Mouse (Mus musculus) heart, adult 18-20 months (tissue): ENCODE results near the gene Asb14. TPM values are rescaled to one million over a fixed set of nuclear protein-coding genes. Genes with fewer than 3 reads are reported as not detected.
A peak's percentile ranks its signal among the peaks of the same experiment; 100 is the strongest.
"Not testable (repeated sequence)": the region's sequence is repeated elsewhere in the genome, so short reads cannot be mapped to it uniquely, and the experiment has no call there.

Experiments
- DNase-seq, 2 experiments: peaks; one replicate each; pipeline ENCODE4 v3.0.0; 2021 to 2022; ENCODE audit warnings: mixed read lengths in 1 of 2
- long read RNA-seq, 2 experiments: library from polyadenylated mRNA; stranded (forward); transcript quantifications; one replicate each; pipeline ENCODE4 v2.0.0; 2021
- total RNA-seq, 2 experiments: library from RNA; stranded (reverse); gene quantifications; 2 replicates each; pipeline ENCODE4 v1.2.3; 2021

Gene Asb14
- 100 to 1,000 TPM; 101 to 106 TPM for total RNA-seq
- long read RNA-seq, experiment 1, transcript Asb14-201 (10 exons, 2,062 nt) = major isoform, 22 of 74 reads
- long read RNA-seq, experiment 1, partial matches to known transcripts = 13 of 74 reads
- long read RNA-seq, experiment 1, other reads (novel, unspliced or antisense) = 37 of 74 reads
- long read RNA-seq, experiment 2, transcript Asb14-201 (10 exons, 2,062 nt) = major isoform, 7 of 36 reads
- long read RNA-seq, experiment 2, partial matches to known transcripts = 7 of 36 reads
- long read RNA-seq, experiment 2, other reads (novel, unspliced or antisense) = 20 of 36 reads

- peak; percentile 11 to 39 for DNase-seq
Observed at GRCm38 (mm10) chr14:26894392-26894791, at the start of gene Asb14. Gene Asb14, plus strand, starts transcription at chr14:26894557.

GRCm38 (mm10) chr14:26853053-26853452 is 41.3 kb upstream of the Asb14 start:
- no peak for DNase-seq

DNA sequence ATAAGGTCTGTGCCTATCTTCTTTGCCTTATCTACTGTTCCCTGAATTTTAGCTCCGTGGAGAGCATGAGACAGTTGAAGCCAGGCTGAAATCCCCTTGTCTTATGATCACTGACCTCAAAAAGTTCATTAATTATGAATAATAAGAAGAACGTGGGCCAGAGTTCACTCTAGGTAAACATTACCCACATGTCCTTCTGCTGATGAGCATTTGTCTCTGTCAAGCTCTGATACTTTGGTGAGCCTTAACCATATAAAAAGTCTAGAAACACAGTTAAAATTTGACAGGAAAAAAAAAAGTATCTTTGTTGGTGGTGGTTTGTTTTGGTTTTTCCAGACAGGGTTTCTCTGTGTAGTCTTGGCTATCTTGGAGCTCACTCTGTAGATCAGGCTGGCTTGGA is 40.3 kb upstream of the Asb14 start:
- DNase-seq = no peak

DNA sequence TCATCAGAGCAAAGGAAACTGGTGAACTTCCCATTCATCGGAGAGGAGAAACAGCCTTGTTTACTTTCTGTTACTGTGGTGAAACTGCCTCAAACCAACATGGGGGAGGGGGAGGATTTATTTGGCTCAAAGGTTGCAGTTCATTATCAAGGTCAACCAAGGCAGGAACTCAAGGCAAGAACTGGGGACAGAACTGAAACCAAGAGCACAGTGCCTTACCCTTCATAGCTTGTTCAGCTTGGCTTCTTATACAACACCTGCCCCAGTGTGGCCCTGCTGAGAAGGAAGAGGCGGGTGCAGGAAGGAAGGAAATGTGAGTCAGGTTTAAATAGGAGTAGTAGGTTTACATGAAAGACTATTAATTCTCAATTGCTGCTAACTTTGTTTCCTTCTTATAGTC is 36.0 kb upstream of the Asb14 start:
- DNase-seq = peak; percentile 49 to 51

DNA sequence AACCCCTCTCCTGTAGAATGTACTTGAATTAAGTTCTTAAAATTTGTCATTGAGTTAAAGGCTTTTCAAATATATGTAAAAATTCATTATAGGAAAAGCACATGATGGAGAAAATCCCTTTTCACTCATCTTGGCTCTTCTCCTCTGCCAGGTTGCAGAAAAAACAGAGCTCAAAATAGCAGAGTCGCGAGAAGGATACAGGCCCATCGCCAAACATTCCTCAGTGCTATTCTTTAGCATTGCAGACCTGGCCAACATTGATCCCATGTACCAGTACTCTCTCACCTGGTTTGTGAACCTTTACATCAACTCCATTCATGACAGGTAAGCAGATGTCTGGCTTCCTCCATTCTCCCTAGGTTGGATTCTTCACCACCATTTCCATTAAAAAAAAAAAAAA is 35.3 kb upstream of the Asb14 start:
- DNase-seq = peak; percentile 24 to 46

GRCm38 (mm10) chr14:26867356-26867755 is 27.0 kb upstream of the Asb14 start:
- no peak for DNase-seq

DNA sequence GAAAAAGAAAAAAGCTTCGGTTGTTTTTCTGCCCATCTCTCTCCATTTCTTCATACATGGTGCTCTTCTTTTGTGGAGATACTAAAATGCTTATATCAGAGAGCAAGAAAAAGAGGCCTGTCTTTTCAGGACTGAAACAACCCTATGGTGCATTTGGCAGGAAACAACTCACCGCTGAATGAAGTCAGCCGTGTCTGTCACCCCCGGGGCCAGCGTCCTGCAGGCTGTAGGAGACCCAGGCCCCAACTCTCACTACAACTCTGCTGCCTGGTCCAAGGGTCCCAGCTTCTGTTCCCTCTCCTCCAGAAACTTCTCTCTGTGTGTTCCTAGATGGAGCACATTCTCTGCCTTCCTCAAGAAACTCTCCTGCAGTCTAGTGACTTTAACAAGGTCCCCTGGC is 26.1 kb upstream of the Asb14 start:
- no peak for DNase-seq

DNA sequence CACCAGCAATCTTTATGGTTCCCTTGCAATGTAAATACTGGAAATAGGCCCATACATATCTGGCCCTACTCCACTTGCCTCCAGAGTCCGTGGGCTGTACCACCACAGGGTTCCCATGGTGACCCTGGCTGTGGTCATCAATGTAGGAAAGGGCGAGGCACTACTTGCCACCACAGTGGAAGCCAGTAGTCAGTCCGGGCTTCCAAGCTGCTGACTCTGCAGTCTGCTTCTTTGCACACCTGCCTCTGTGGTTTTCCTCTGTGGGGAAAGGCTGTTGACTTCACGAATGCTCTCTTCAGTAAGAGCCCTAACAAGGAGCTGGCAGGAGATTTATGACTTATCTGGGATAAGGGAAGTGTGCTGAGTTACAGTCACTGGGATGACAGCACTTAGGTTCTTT is 15.6 kb upstream of the Asb14 start:
- DNase-seq = no peak

DNA sequence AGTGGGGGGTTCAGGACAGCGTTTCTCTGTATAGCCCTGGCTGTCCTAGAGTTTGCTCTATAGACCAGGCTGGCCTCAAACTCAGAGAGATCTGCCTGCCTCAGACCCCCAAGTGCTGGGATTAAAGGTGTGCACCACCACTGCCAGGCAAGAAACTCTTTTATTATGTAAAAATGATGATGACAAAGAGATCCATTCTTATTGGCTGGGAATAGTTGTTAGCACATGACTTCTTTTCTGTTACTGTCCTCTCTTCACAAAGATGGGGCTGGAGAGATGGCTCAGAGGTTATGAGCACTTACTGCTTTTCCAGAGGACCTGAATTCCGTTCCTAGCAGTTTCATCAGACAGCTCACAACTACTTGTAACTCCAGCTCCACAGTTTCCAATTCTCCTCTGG is 14.4 kb upstream of the Asb14 start:
- no peak for DNase-seq

GRCm38 (mm10) chr14:26881700-26882099 is 12.7 kb upstream of the Asb14 start:
- no peak for DNase-seq

- no peak for DNase-seq
Observed at GRCm38 (mm10) chr14:26887244-26887643, 7.1 kb upstream of the Asb14 start.

DNA sequence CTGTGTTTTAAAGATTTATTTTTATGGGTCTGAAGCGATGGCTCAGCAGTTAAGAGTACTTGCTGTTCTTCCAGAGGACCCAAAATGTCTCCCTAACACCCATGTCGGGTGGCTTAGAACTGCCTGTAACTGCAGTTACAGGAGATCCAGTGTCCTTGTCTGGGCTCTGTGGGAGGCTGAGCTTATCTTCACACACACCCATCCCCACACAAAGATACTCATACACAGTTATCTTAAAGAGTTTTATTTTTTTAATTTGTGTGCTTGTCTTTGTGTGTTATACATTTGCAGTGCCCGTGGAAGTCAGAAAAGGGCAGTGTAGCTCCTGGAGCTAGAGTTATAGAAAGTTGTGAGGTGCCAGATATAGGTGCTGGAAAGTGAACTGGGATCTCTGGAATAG is 3.6 kb upstream of the Asb14 start:
- DNase-seq = no peak

DNA sequence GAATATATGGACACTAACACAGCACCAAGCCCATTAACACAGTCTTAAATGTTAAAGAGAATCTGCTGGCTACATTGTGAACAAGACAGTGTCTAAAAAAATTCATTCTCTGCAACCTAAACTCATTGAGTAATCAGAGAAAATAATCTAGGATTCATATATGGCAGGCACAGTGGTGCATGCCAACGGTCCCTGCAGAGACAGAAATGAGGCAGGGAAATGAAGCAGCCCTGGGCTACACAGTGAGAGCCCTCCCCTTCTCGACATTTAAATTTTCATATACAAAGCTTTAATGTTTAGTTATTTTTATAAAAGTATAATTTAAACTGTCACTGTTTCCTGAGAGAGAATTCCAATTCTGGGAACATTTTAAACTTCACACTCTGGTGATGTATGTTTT is 5.1 kb downstream of the Asb14 start:
- DNase-seq = no peak

DNA sequence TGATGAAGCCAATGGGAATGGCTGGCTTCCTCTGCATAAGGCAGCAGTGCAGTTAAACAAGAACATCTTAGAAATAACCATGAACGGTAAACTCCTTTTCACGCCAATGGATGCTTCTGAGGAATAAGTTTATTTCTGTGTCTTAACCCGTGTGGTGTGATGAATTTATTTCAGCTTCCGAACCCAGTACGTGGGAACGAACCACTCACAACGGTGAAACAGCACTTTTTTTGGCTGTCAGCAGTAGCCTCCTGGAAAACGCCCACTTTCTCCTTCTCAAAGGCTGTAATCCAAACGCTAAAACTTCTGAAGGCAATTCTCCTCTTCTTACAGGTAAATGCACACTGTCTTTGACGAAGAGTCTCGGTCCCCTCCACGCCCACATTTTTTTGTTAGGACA is 6.5 kb downstream of the Asb14 start:
- DNase-seq = no peak

DNA sequence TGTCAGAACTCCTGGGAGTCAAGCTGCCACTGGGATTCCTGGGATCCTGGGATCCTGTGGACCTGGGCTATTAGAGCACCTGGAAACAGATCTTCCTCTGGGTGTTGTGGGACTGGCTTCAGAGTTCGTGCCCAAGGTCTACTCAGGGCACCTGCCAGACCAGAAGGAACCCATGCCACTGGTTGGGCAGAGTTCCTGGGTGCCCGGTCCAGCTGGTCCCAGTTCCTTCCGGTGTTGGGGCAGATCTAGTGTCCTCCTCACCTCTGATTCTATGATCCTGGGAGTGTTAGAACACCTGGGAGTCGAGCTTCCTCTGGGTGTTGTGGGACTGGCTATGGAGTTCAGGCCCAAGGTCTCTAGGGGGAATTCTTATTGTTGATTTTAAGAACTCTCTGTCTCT is 13.0 kb downstream of the Asb14 start:
- no peak for DNase-seq

DNA sequence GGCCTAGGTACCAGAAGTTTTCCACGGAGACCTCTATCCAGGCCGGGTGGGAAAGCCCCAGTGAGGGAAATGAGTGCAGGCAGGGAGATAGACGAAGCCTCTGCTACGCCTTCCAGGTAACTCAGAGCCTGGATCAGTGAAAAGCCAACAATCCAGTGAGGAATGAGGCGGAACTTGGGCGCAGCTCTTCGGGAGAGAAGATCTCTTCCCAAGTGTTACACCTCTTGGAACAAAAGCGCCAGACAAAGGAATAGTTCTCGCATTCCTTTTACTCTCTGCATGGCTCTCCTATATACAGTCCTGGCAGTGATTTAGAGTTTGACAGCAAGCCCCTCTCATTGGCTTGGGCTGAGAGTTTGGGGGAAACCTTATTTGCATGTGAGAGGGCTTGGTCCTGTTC is 16.1 kb downstream of the Asb14 start:
- DNase-seq = not testable (repeated sequence)

GRCm38 (mm10) chr14:26911201-26911600 is 16.8 kb downstream of the Asb14 start:
- DNase-seq = peak; percentile 28 to 45

DNA sequence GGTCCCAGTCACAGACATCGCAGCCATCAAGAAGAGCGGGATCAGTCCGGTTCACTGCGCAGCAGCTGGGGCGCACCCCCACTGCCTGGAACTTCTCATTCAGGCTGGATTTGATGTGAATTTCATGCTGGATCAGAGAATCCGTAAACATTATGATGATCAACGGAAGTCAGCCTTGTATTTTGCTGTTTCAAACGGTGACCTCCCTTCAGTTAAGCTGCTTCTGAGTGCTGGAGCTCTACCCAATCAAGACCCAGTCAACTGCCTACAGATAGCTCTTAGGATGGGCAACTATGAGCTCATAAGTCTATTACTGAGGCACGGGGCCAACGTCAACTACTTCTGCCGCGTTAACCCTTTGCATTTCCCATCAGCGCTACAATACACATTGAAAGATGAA is 17.5 kb downstream of the Asb14 start:
- DNase-seq = no peak

DNA sequence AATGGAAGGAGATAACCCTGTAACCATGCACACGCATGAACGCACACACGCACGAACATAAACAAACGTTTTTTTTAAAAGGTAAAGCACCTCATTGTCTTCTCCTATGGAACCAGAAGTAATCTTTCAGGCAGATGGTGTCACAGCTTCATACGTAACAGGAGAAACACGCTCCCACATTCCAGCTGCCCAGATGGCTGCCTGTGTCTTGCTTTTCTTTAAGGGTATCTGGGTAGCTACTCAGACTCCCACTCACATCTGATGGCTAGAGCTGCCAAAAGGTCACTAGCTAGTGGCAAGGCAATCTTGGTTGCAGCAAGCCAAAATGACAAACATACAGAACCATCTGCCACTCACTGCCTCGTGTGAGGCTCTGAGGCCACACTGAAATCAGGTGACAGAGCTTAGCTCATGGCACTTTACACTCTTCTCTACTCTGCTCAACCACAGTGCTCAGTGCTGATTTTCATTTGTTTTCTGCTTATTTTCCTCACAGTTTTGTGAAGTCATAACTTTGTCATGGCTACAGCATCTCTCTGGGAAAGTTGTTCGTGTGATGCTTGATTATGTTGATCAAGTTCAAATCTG is 19.4 kb downstream of the Asb14 start:
- DNase-seq = no peak

GRCm38 (mm10) chr14:26919310-26919709 is 25.0 kb downstream of the Asb14 start:
- DNase-seq = no peak

GRCm38 (mm10) chr14:26923702-26924421 is 29.5 kb downstream of the Asb14 start:
- no peak for DNase-seq

- DNase-seq = no peak
Observed at GRCm38 (mm10) chr14:26934891-26935290, 40.5 kb downstream of the Asb14 start.

- DNase-seq = no peak
Observed at GRCm38 (mm10) chr14:26935558-26935957, 41.2 kb downstream of the Asb14 start.

DNA sequence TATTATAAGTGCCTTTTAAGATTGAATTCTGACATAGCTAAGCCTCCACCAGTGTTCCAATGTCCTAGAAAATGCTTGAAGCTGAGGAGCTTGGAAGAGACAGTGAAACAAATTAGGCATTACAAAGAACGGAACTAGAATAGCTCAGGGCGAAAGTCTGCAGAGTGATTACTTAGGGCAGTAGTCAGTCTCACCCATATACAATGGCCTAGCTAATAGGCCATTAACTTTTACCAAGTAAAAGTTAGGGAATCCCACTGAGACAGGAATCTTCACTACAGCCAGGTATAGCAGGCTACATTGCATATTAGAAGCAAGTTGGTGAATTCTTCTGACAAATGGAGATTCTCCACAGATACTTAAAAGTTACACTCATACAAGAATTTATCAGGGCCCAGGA is 61.8 kb downstream of the Asb14 start:
- not testable (repeated sequence) for DNase-seq
